Mouse (Mus musculus): ENCODE results near the gene Zfp446.

GRCm38 (mm10) chr7:12949872-12950229, 27.8 kb upstream of the Zfp446 start:
- TF ChIP-seq EP300 (optimal IDR thresholded peaks at IDR 0.05) (no peak), CTCF (IDR thresholded peaks at IDR 0.05; ENCODE audit: low read depth) (no peak)
